Mouse (Mus musculus) gastrocnemius, postnatal 4 days (tissue): ENCODE measurements around the gene Coa7. TPM values are rescaled to one million over a fixed set of nuclear protein-coding genes. Genes with fewer than 3 reads are reported as not detected.

Experiments used
- DNase-seq, 2 experiments: peaks; one replicate each; pipeline ENCODE4 v3.0.0; 2021 to 2022; ENCODE audit warnings: low spot score in 2 of 2, mixed read lengths in 2 of 2
- total RNA-seq, 2 experiments: library from RNA; stranded (reverse); gene quantifications; 2 replicates each; pipeline ENCODE4 v1.2.3; 2021

The Coa7 gene
- total RNA-seq, 2 experiments from 2014 or later = 23.1 to 31.3 TPM

- no peak for DNase-seq
Observed at GRCm38 (mm10) chr4:108379476-108379875, 51.5 kb downstream of the Coa7 start.

- DNase-seq = no peak
Observed at GRCm38 (mm10) chr4:108380146-108380545, 52.2 kb downstream of the Coa7 start.

GRCm38 (mm10) chr4:108383183-108383714, 55.3 kb downstream of the Coa7 start, which contains the start of gene Shisal2a:
TSS of gene Shisal2a (minus strand) at chr4:108383349.
- DNase-seq = no peak

GRCm38 (mm10) chr4:108386087-108386486, 58.1 kb downstream of the Coa7 start:
- no peak for DNase-seq

- DNase-seq = no peak
Observed at GRCm38 (mm10) chr4:108387106-108387505, 59.2 kb downstream of the Coa7 start.

GRCm38 (mm10) chr4:108387681-108388253, 59.8 kb downstream of the Coa7 start:
- peak; percentile 57 to 74 for DNase-seq

- no peak for DNase-seq
Observed at GRCm38 (mm10) chr4:108388741-108389140, 60.8 kb downstream of the Coa7 start.

- no peak for DNase-seq
Observed at GRCm38 (mm10) chr4:108391124-108391523, 63.2 kb downstream of the Coa7 start.

Other genes with a start within 250 kb of the Coa7 start
- 1 to 10 TPM; 5.9 to 9.8 TPM for gene Podn, start 231.7 kb upstream of the Coa7 start, total RNA-seq
- 100 to 1,000 TPM in 1 of 2 experiments, 10 to 100 TPM in 1; 96.9 to 111 TPM for gene Scp2, start 183.1 kb upstream of the Coa7 start, total RNA-seq
- gene Echdc2, start 162.7 kb upstream of the Coa7 start, total RNA-seq = 1 to 10 TPM; 3.4 to 5.0 TPM
- gene Zyg11a, start 110.1 kb upstream of the Coa7 start, total RNA-seq = not detected
- gene Zyg11b, start 27.0 kb upstream of the Coa7 start, total RNA-seq = 10 to 100 TPM; 23.8 to 27.8 TPM
- not detected for gene Shisal2a, start 55.2 kb downstream of the Coa7 start, total RNA-seq
- 10 to 100 TPM; 38.8 to 41.9 TPM for gene Gpx7, start 78.8 kb downstream of the Coa7 start, total RNA-seq
- 10 to 100 TPM; 39.6 to 42.8 TPM for gene Tut4, start 131.3 kb downstream of the Coa7 start, total RNA-seq